7 mouse cellular contexts compared by ENCODE assay signal in genomic region chr10:91170143-91170941, GRCm38 (mm10). TPM values are rescaled to one million over a fixed set of nuclear protein-coding genes. Genes with fewer than 3 reads are reported as not detected.
DNase-seq lines count a peak whose midpoint lies in the region; ATAC-seq and TF ChIP-seq lines count a peak whose summit lies in the region.

No protein-coding gene starts in this region.

- peak overlapping the region; percentile 80 for H3K4me3 ChIP-seq in cortical plate, adult 2 months (ENCODE audit: insufficient read depth, low read length)
- H3K4me3 ChIP-seq in limb, embryonic 10.5 days = peak overlapping the region; percentile 98
- H3K4me3 ChIP-seq in midbrain, embryonic 12.5 days = peak overlapping the region; percentile 99
- peak overlapping the region; percentile 97 for H3K4me3 ChIP-seq in small intestine, adult 2 months (ENCODE audit: low read depth, low read length)

- no peaks in the 10 kb centered on the region for H3K9me3 ChIP-seq in limb, embryonic 10.5 days (replicated peaks)
- H3K9me3 ChIP-seq in midbrain, embryonic 12.5 days = no peaks in the 10 kb centered on the region

- H3K9ac ChIP-seq in midbrain, embryonic 12.5 days (replicated peaks) = peak overlapping the region; percentile 100

- H3K36me3 ChIP-seq in limb, embryonic 10.5 days = peaks cover 33% of the 10 kb centered on the region
- H3K36me3 ChIP-seq in midbrain, embryonic 12.5 days = peaks cover under 1% of the 10 kb centered on the region; the same call in 1 of the 2 replicates
- peaks cover under 1% of the 10 kb centered on the region for H3K36me3 ChIP-seq in small intestine, adult 2 months (ENCODE audit: control insufficient read depth, insufficient read depth, low read length)

- peak; percentile 72 for TF ChIP-seq CTCF in cortical plate, adult 2 months (IDR thresholded peaks at IDR 0.05; ENCODE audit: extremely low read depth, insufficient read depth, low read length)
- peak; percentile 78; the same call in 1 of the 2 replicates for TF ChIP-seq CTCF in small intestine, adult 2 months (IDR thresholded peaks at IDR 0.05; ENCODE audit: extremely low read depth, insufficient read length, insufficient replicate concordance, low read depth, low read length)

- peak overlapping the region; percentile 63 for H3K4me2 ChIP-seq in midbrain, embryonic 12.5 days (replicated peaks)

- ATAC-seq in inflammation-experienced regulatory T-cells, adult 6 months = peak; percentile 57
- ATAC-seq in midbrain, embryonic 12.5 days (ENCODE audit: low FRiP score, low read depth) = peak; percentile 61

- H3K27ac ChIP-seq in cortical plate, adult 2 months (ENCODE audit: insufficient read depth, low read length) = no peak overlapping the region; the same call in 1 of the 2 replicates
- peak overlapping the region; percentile 100 for H3K27ac ChIP-seq in limb, embryonic 10.5 days
- H3K27ac ChIP-seq in midbrain, embryonic 12.5 days (replicated peaks) = peak overlapping the region; percentile 100
- peak overlapping the region; percentile 82 for H3K27ac ChIP-seq in small intestine, adult 2 months (ENCODE audit: insufficient read depth, low read depth, low read length)

- peak; percentile 88 to 95 for DNase-seq in adrenal gland, adult (ENCODE audit: inconsistent age in 2 of 2, low spot score in 1 of 2)
- DNase-seq in gastrocnemius, postnatal 10 days = peak; percentile 88
- DNase-seq in limb, embryonic 10.5 days (ENCODE audit: low spot score) = peak; percentile 90

- under 1% methylated on average over 50 of the region's 50 CpGs for WGBS in limb, embryonic 10.5 days
- under 1% methylated on average over 48 of the region's 50 CpGs for WGBS in midbrain, embryonic 12.5 days
- WGBS in small intestine, adult 2 months = under 1% methylated on average over 50 of the region's 50 CpGs

- no peaks in the 10 kb centered on the region for H3K27me3 ChIP-seq in limb, embryonic 10.5 days (ENCODE audit: low read depth, poor library complexity, severe bottlenecking)
- H3K27me3 ChIP-seq in midbrain, embryonic 12.5 days = no peaks in the 10 kb centered on the region
- no peaks in the 10 kb centered on the region for H3K27me3 ChIP-seq in small intestine, adult 2 months (ENCODE audit: control insufficient read depth, insufficient read depth, low read length)

- H3K4me1 ChIP-seq in cortical plate, adult 2 months (ENCODE audit: control insufficient read depth, insufficient read depth, low read length) = no peaks in the 10 kb centered on the region; the same call in 1 of the 2 replicates
- H3K4me1 ChIP-seq in limb, embryonic 10.5 days = peaks cover 28% of the 10 kb centered on the region
- peaks cover 33% of the 10 kb centered on the region for H3K4me1 ChIP-seq in midbrain, embryonic 12.5 days
- H3K4me1 ChIP-seq in small intestine, adult 2 months (ENCODE audit: control insufficient read depth, insufficient read depth, insufficient read length, low read length) = no peaks in the 10 kb centered on the region; the same call in 1 of the 2 replicates

- TF ChIP-seq POLR2A in cortical plate, adult 2 months (IDR thresholded peaks at IDR 0.05; ENCODE audit: extremely low read depth, insufficient read depth, low read length) = no peak
- TF ChIP-seq POLR2A in small intestine, adult 2 months (IDR thresholded peaks at IDR 0.05; ENCODE audit: low read depth, low read length) = peak; percentile 77

RNA-seq across cellular contexts. Expression of gene Tmpo, which starts 10.8 kb away (rescaled TPM):
- polyA plus RNA-seq in cortical plate, adult 2 months (2012; rRNA removed) = 32.5 and 32.8 TPM in 2 replicates
- 100 to 1,000 TPM in 1 of 2 experiments, 10 to 100 TPM in 1; 84.2 to 106 TPM for total RNA-seq in gastrocnemius, postnatal 10 days (2021)
- polyA plus RNA-seq in inflammation-experienced regulatory T-cells, adult 6 months (2017; shearing (Covaris generic)) = 10 to 100 TPM; 61.6 to 69.1 (median 61.9) TPM
- polyA plus RNA-seq in limb, embryonic 10.5 days (2016; fragmentation: Nextera tagmentation; extraction: Ambion mirVana) = 260 and 300 TPM in 2 replicates
- polyA plus RNA-seq in midbrain, embryonic 12.5 days (2016; fragmentation: Nextera tagmentation; extraction: Ambion mirVana) = 368 and 394 TPM in 2 replicates
- polyA plus RNA-seq in small intestine, adult 2 months (2012; rRNA removed) = 18.5 and 29.0 TPM in 2 replicates

RNA-seq across cellular contexts. Expression of gene Slc25a3, which starts 46.5 kb away (rescaled TPM):
- 598 and 611 TPM in 2 replicates for polyA plus RNA-seq in cortical plate, adult 2 months (2012; rRNA removed)
- 100 to 1,000 TPM; 776 to 917 TPM for total RNA-seq in gastrocnemius, postnatal 10 days (2021)
- 100 to 1,000 TPM; 227 to 247 (median 243) TPM for polyA plus RNA-seq in inflammation-experienced regulatory T-cells, adult 6 months (2017; shearing (Covaris generic))
- 412 and 416 TPM in 2 replicates for polyA plus RNA-seq in limb, embryonic 10.5 days (2016; fragmentation: Nextera tagmentation; extraction: Ambion mirVana)
- polyA plus RNA-seq in midbrain, embryonic 12.5 days (2016; fragmentation: Nextera tagmentation; extraction: Ambion mirVana) = 369 and 374 TPM in 2 replicates
- polyA plus RNA-seq in small intestine, adult 2 months (2012; rRNA removed) = 486 and 781 TPM in 2 replicates
